Mouse (Mus musculus) megakaryocyte, adult 5-6 weeks (primary cell): ENCODE results near the gene Snrpc. TPM values are rescaled to one million over a fixed set of nuclear protein-coding genes. Genes with fewer than 3 reads are reported as not detected.
A peak's percentile ranks its signal among the peaks of the same experiment; 100 is the strongest.

Experiments used
- ATAC-seq: 2 replicates; pipeline ENCODE4 v1.8.0; 2016; ENCODE audit warnings: mild to moderate bottlenecking, inconsistent platforms; ENCODE audit not compliant: poor library complexity, severe bottlenecking
- total RNA-seq, 2 experiments: library from RNA; stranded (forward) in 1 of 2; stranded (reverse) in 1 of 2; fragments of 153-499, 151-499 nt in 1 of 2; fragments of 221-1000, 200-1000 nt in 1 of 2; gene quantifications; 2 replicates each; pipeline versions ENCODE4 v1.2.3 to v1.2.4; 2015 to 2017

The Snrpc gene
- total RNA-seq, 2 experiments from 2014 or later = 98.6 to 136 TPM

GRCm38 (mm10) chr17:27857649-27858475, 19.9 kb downstream of the Snrpc start:
- peak; percentile 33 for ATAC-seq

- no peak for ATAC-seq
Observed at GRCm38 (mm10) chr17:27859131-27859530, 21.2 kb downstream of the Snrpc start.

GRCm38 (mm10) chr17:27865461-27865860, 27.5 kb downstream of the Snrpc start:
- ATAC-seq = no peak

GRCm38 (mm10) chr17:27866737-27867136, 28.8 kb downstream of the Snrpc start:
- ATAC-seq = no peak

GRCm38 (mm10) chr17:27871851-27872250, 33.9 kb downstream of the Snrpc start:
- ATAC-seq = no peak

GRCm38 (mm10) chr17:27873583-27873982, 35.6 kb downstream of the Snrpc start:
- no peak for ATAC-seq

- no peak for ATAC-seq
Observed at GRCm38 (mm10) chr17:27874510-27874909, 36.6 kb downstream of the Snrpc start.

GRCm38 (mm10) chr17:27881518-27881917, 43.6 kb downstream of the Snrpc start:
- no peak for ATAC-seq

GRCm38 (mm10) chr17:27883129-27883528, 45.2 kb downstream of the Snrpc start:
- ATAC-seq = no peak

GRCm38 (mm10) chr17:27883994-27884393, 46.0 kb downstream of the Snrpc start:
- ATAC-seq = no peak

- no peak for ATAC-seq
Observed at GRCm38 (mm10) chr17:27886499-27887210, 48.7 kb downstream of the Snrpc start.

Other genes starting within 250 kb of the Snrpc start
- 32.3 and 32.9 TPM in 2 replicates for gene Nudt3, start 214.7 kb upstream of the Snrpc start, total RNA-seq (2015)
- 91.6 and 93.8 TPM in 2 replicates for gene Nudt3, start 214.7 kb upstream of the Snrpc start, total RNA-seq (2017)
- not detected in 2 replicates for gene RPS10-NUDT3, start 202.9 kb upstream of the Snrpc start, total RNA-seq (2015)
- gene RPS10-NUDT3, start 202.9 kb upstream of the Snrpc start, total RNA-seq (2017) = not detected in 2 replicates
- gene Rps10, start 201.5 kb upstream of the Snrpc start, total RNA-seq (2015) = 1,486 and 1,560 TPM in 2 replicates
- 1,634 and 1,837 TPM in 2 replicates for gene Rps10, start 201.5 kb upstream of the Snrpc start, total RNA-seq (2017)
- gene Pacsin1, start 182.6 kb upstream of the Snrpc start, total RNA-seq (2015) = 0.87 and 1.2 TPM in 2 replicates
- 0.44 and 0.61 TPM in 2 replicates for gene Pacsin1, start 182.6 kb upstream of the Snrpc start, total RNA-seq (2017)
- gene Spdef, start 109.2 kb upstream of the Snrpc start, total RNA-seq (2015) = not detected in 2 replicates
- gene Spdef, start 109.2 kb upstream of the Snrpc start, total RNA-seq (2017) = not detected in 2 replicates
- gene D17Wsu92e, start 17.5 kb upstream of the Snrpc start, total RNA-seq (2015) = 40.4 and 43.6 TPM in 2 replicates
- 60.4 and 72.7 TPM in 2 replicates for gene D17Wsu92e, start 17.5 kb upstream of the Snrpc start, total RNA-seq (2017)
- 2.6 and 3.5 TPM in 2 replicates for gene Uhrf1bp1, start 18.3 kb downstream of the Snrpc start, total RNA-seq (2015)
- gene Uhrf1bp1, start 18.3 kb downstream of the Snrpc start, total RNA-seq (2017) = 3.0 and 3.1 TPM in 2 replicates
- gene Anks1, start 71.2 kb downstream of the Snrpc start, total RNA-seq (2015) = 17.9 and 25.9 TPM in 2 replicates
- 22.6 and 23.6 TPM in 2 replicates for gene Anks1, start 71.2 kb downstream of the Snrpc start, total RNA-seq (2017)
- gene Taf11, start 71.7 kb downstream of the Snrpc start, total RNA-seq (2015) = 39.6 and 44.1 TPM in 2 replicates
- gene Taf11, start 71.7 kb downstream of the Snrpc start, total RNA-seq (2017) = 18.2 and 23.3 TPM in 2 replicates
- gene Tcp11, start 242.5 kb downstream of the Snrpc start, total RNA-seq (2015) = 0.11 and 1.1 TPM in 2 replicates
- 0.66 TPM in 1 of 2 replicates, not detected in the other for gene Tcp11, start 242.5 kb downstream of the Snrpc start, total RNA-seq (2017)